Mouse (Mus musculus): ENCODE results near the gene 1700057G04Rik. TPM values are rescaled to one million over a fixed set of nuclear protein-coding genes. Genes with fewer than 3 reads are reported as not detected.

1700057G04Rik gene
- polyA plus RNA-seq, 1 experiment from 2014 or later = not detected

DNA sequence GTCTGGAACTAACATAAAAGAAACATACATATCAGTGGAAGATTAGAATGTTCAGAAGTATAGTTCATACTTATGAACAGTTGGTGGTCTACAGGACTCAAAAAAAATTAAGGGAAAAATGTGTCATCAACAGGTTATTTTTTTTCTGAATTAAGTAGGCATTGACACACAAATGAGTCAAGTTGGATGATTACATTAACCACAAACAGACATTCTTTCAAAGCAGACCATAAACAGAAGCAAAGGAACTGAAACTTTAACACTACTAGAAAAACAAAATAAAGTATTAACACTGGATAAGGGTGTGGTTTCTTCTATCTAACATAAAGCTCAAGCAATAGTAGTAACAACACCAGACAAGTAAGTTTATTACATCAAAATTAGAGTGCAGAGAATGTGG is 59.7 kb downstream of the 1700057G04Rik start:
- Histone ChIP-seq H3K4me3 (ENCODE audit: low read depth, low read length) (no peak overlapping the region), H3K4me2 (ENCODE audit: low read length) (no peak overlapping the region), H3K9me3 (replicated peaks; ENCODE audit: control insufficient read depth, low read length) (no peaks in the 10 kb centered on the region), H3K9ac (ENCODE audit: low read length) (no peak overlapping the region), H3K27me3 (replicated peaks; ENCODE audit: control insufficient read depth, insufficient read depth, low read length) (no peaks in the 10 kb centered on the region), H3K36me3 (ENCODE audit: control insufficient read depth, insufficient read depth, low read length) (no peaks in the 10 kb centered on the region), H3K27ac (ENCODE audit: low read depth, low read length) (no peak overlapping the region), H3K4me1 (ENCODE audit: control insufficient read depth, insufficient read depth, low read length) (no peaks in the 10 kb centered on the region)
- no peak for DNase-seq (ENCODE audit: low spot score)
- ATAC-seq = no peak

DNA sequence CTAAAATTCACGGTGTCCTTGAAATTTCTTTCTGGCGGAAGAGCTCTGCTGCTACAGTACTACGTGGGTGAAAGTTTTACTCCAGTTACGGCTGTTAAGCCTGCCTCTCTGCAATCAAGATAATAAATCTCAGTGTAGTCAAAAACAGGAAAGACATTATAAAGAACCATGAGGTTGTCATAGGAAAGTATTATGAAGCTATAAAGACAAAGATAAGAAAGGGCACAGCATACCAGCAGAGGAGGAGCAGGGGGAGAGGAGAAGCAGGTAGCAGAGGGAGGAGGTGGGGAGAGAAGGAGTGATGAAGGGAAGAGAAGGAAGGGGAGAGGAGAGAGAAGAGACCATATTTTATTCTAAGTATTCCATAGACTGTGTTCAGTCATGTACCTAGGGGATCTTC is 64.7 kb downstream of the 1700057G04Rik start:
- no peaks in the 10 kb centered on the region for H3K9me3 ChIP-seq (replicated peaks; ENCODE audit: control insufficient read depth, low read length)
- no peaks in the 10 kb centered on the region for H3K27me3 ChIP-seq (replicated peaks; ENCODE audit: control insufficient read depth, insufficient read depth, low read length)
- no peak overlapping the region for H3K9ac ChIP-seq (ENCODE audit: low read length)
- no peak for DNase-seq (ENCODE audit: low spot score)
- H3K4me3 ChIP-seq (ENCODE audit: low read depth, low read length) = no peak overlapping the region
- no peak for ATAC-seq
- 90% methylated on average over 4 of the region's 4 CpGs for WGBS
- no peak overlapping the region for H3K27ac ChIP-seq (ENCODE audit: low read depth, low read length)
- H3K4me1 ChIP-seq (ENCODE audit: control insufficient read depth, insufficient read depth, low read length) = no peaks in the 10 kb centered on the region
- no peaks in the 10 kb centered on the region for H3K36me3 ChIP-seq (ENCODE audit: control insufficient read depth, insufficient read depth, low read length)
- no peak overlapping the region for H3K4me2 ChIP-seq (ENCODE audit: low read length)

GRCm38 (mm10) chr9:92374705-92375199 is 65.6 kb downstream of the 1700057G04Rik start:
- Histone ChIP-seq H3K36me3 (ENCODE audit: control insufficient read depth, insufficient read depth, low read length) (no peaks in the 10 kb centered on the region), H3K4me1 (ENCODE audit: control insufficient read depth, insufficient read depth, low read length) (no peaks in the 10 kb centered on the region), H3K9me3 (replicated peaks; ENCODE audit: control insufficient read depth, low read length) (no peaks in the 10 kb centered on the region), H3K9ac (ENCODE audit: low read length) (no peak overlapping the region), H3K27ac (ENCODE audit: low read depth, low read length) (no peak overlapping the region), H3K4me3 (ENCODE audit: low read depth, low read length) (no peak overlapping the region), H3K27me3 (replicated peaks; ENCODE audit: control insufficient read depth, insufficient read depth, low read length) (no peaks in the 10 kb centered on the region), H3K4me2 (ENCODE audit: low read length) (no peak overlapping the region)
- ATAC-seq (peak; percentile 55; the same call in 1 of the 2 replicates), DNase-seq (ENCODE audit: low spot score) (peak; percentile 32)
- WGBS = 70% methylated on average over 7 of the region's 7 CpGs

DNA sequence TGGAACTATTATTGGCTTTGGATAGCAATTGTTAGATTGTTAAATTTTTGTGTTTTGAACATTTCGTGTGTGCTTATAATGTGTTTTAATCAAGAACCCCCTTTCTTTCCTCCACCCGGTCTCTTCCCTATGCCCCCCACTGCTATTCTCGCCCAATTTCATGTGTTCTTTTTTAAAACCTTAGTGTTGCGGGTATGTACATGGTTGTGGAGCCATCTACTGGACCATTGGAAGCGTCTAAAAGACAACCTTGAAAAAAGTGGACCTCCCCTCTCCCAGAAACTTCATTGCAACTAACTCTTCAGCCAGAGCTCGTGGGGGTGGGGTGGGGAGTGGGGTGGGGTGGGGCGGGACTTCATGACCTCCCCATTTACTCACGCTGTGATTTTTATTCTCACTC is 66.2 kb downstream of the 1700057G04Rik start:
- no peak overlapping the region for H3K9ac ChIP-seq (ENCODE audit: low read length)
- H3K4me3 ChIP-seq (ENCODE audit: low read depth, low read length) = no peak overlapping the region
- no peaks in the 10 kb centered on the region for H3K27me3 ChIP-seq (replicated peaks; ENCODE audit: control insufficient read depth, insufficient read depth, low read length)
- no peaks in the 10 kb centered on the region for H3K4me1 ChIP-seq (ENCODE audit: control insufficient read depth, insufficient read depth, low read length)
- no peak overlapping the region for H3K27ac ChIP-seq (ENCODE audit: low read depth, low read length)
- no peak for ATAC-seq
- 70% methylated on average over 8 of the region's 8 CpGs for WGBS
- DNase-seq (ENCODE audit: low spot score) = no peak
- no peak overlapping the region for H3K4me2 ChIP-seq (ENCODE audit: low read length)
- no peaks in the 10 kb centered on the region for H3K36me3 ChIP-seq (ENCODE audit: control insufficient read depth, insufficient read depth, low read length)
- H3K9me3 ChIP-seq (replicated peaks; ENCODE audit: control insufficient read depth, low read length) = no peaks in the 10 kb centered on the region

GRCm38 (mm10) chr9:92377967-92378366 is 68.8 kb downstream of the 1700057G04Rik start:
- Histone ChIP-seq H3K27me3 (replicated peaks; ENCODE audit: control insufficient read depth, insufficient read depth, low read length) (no peaks in the 10 kb centered on the region), H3K4me3 (ENCODE audit: low read depth, low read length) (no peak overlapping the region), H3K9ac (ENCODE audit: low read length) (no peak overlapping the region), H3K27ac (ENCODE audit: low read depth, low read length) (no peak overlapping the region), H3K4me1 (ENCODE audit: control insufficient read depth, insufficient read depth, low read length) (no peaks in the 10 kb centered on the region), H3K4me2 (ENCODE audit: low read length) (no peak overlapping the region), H3K9me3 (replicated peaks; ENCODE audit: control insufficient read depth, low read length) (no peaks in the 10 kb centered on the region), H3K36me3 (ENCODE audit: control insufficient read depth, insufficient read depth, low read length) (no peaks in the 10 kb centered on the region)
- DNase-seq (ENCODE audit: low spot score) (peak; percentile 24), ATAC-seq (no peak)
- WGBS = 77% methylated on average over 1 of the region's 1 CpGs

DNA sequence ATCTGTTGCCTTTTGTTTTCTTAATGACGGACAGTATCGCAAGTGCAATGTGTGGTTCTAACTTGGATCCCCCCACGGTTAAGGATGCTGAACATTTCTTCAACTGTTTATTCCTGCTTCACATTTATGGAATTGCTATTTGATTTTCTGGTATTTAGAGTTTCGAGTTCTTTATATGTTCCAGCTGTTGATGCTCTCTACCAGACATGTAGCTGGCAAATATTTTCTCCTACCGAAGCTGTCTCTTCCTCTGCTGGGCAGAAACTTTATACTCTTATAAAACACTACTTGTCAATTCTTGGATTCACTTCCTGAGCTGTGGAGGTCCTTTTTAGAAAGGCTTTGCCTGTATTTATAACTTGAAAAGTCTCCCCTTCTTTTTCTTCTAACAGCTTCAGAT is 70.1 kb downstream of the 1700057G04Rik start:
- Histone ChIP-seq H3K27ac (ENCODE audit: low read depth, low read length) (no peak overlapping the region), H3K9me3 (replicated peaks; ENCODE audit: control insufficient read depth, low read length) (no peaks in the 10 kb centered on the region), H3K4me1 (ENCODE audit: control insufficient read depth, insufficient read depth, low read length) (no peaks in the 10 kb centered on the region), H3K4me2 (ENCODE audit: low read length) (no peak overlapping the region), H3K36me3 (ENCODE audit: control insufficient read depth, insufficient read depth, low read length) (no peaks in the 10 kb centered on the region), H3K9ac (ENCODE audit: low read length) (no peak overlapping the region), H3K4me3 (ENCODE audit: low read depth, low read length) (no peak overlapping the region), H3K27me3 (replicated peaks; ENCODE audit: control insufficient read depth, insufficient read depth, low read length) (no peaks in the 10 kb centered on the region)
- no peak for ATAC-seq
- 90% methylated on average over 5 of the region's 5 CpGs for WGBS
- DNase-seq (ENCODE audit: low spot score) = no peak

DNA sequence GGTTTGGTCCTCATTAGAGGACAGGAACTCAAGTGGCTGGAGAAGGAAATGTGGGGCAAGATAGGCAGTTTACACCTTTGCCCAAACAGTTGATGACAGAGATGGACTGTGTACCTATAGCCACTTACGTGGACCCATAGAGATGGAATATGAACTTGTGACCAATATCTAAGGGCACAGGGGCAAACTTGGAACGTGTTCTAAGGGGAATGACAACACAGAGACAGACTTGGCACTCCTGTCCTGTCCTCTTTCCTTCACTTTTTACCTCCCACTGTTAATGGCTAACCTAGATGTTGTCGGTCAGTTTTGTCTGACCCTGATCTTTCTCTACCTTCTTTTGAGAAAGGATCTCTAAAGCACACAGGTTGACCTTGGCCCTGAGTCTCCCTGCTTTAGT is 74.2 kb downstream of the 1700057G04Rik start:
- Histone ChIP-seq H3K4me2 (ENCODE audit: low read length) (no peak overlapping the region), H3K9me3 (replicated peaks; ENCODE audit: control insufficient read depth, low read length) (no peaks in the 10 kb centered on the region), H3K4me3 (ENCODE audit: low read depth, low read length) (no peak overlapping the region), H3K36me3 (ENCODE audit: control insufficient read depth, insufficient read depth, low read length) (no peaks in the 10 kb centered on the region), H3K4me1 (ENCODE audit: control insufficient read depth, insufficient read depth, low read length) (no peaks in the 10 kb centered on the region), H3K27ac (ENCODE audit: low read depth, low read length) (no peak overlapping the region), H3K27me3 (replicated peaks; ENCODE audit: control insufficient read depth, insufficient read depth, low read length) (no peaks in the 10 kb centered on the region), H3K9ac (ENCODE audit: low read length) (no peak overlapping the region)
- ATAC-seq = no peak
- 82% methylated on average over 3 of the region's 3 CpGs for WGBS
- DNase-seq (ENCODE audit: low spot score) = no peak

DNA sequence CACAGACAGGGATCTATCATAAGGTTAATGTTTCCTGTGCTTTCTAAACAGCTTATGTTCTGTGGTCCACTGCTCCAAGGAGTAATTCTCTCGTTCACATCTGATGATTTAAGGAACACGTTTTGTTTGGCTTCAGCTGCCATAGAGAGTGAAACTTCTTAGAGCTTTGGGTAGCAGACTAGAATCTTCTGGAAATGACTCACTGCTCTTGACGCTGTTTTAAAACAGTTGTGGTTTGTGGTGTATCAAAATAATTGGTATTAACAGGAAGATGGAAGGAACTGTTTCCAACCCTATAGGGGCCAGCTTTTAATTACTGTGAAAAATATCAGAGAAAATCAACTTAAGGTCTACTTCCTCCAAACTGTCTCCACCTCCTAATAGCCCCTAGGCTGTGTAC is 75.2 kb downstream of the 1700057G04Rik start:
- ATAC-seq = no peak

DNA sequence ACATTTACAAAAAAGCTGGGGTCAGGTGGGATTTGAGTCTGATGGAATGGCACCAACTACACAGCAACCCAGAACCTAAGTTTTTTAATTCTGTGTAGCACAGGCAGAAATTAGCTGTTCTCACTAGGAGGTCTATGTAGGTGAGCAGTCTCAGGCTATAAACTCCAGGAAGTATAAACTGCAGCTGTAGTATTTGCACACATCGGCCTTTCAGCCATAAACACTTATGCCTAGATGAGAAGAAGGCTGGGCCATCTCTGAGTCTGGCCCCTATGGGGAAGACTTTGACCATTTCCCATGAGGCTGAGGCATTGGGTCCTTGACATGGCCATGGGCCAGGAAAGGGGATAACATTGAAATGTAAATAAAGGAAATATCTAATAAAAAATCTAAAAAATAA is 76.7 kb downstream of the 1700057G04Rik start:
- WGBS = 89% methylated on average over 1 of the region's 1 CpGs
- H3K27me3 ChIP-seq (replicated peaks; ENCODE audit: control insufficient read depth, insufficient read depth, low read length) = no peaks in the 10 kb centered on the region
- H3K9ac ChIP-seq (ENCODE audit: low read length) = no peak overlapping the region
- DNase-seq (ENCODE audit: low spot score) (no peak), ATAC-seq (no peak)
- no peak overlapping the region for H3K4me3 ChIP-seq (ENCODE audit: low read depth, low read length)
- no peak overlapping the region for H3K27ac ChIP-seq (ENCODE audit: low read depth, low read length)
- no peaks in the 10 kb centered on the region for H3K36me3 ChIP-seq (ENCODE audit: control insufficient read depth, insufficient read depth, low read length)
- no peak overlapping the region for H3K4me2 ChIP-seq (ENCODE audit: low read length)
- no peaks in the 10 kb centered on the region for H3K4me1 ChIP-seq (ENCODE audit: control insufficient read depth, insufficient read depth, low read length)
- no peaks in the 10 kb centered on the region for H3K9me3 ChIP-seq (replicated peaks; ENCODE audit: control insufficient read depth, low read length)

More for the DNA sequence above, 75.2 kb downstream of the 1700057G04Rik start:
- Histone ChIP-seq H3K4me2 (ENCODE audit: low read length) (no peak overlapping the region), H3K9me3 (replicated peaks; ENCODE audit: control insufficient read depth, low read length) (no peaks in the 10 kb centered on the region), H3K9ac (ENCODE audit: low read length) (no peak overlapping the region), H3K36me3 (ENCODE audit: control insufficient read depth, insufficient read depth, low read length) (no peaks in the 10 kb centered on the region), H3K27ac (ENCODE audit: low read depth, low read length) (no peak overlapping the region), H3K4me1 (ENCODE audit: control insufficient read depth, insufficient read depth, low read length) (no peaks in the 10 kb centered on the region), H3K4me3 (ENCODE audit: low read depth, low read length) (no peak overlapping the region), H3K27me3 (replicated peaks; ENCODE audit: control insufficient read depth, insufficient read depth, low read length) (no peaks in the 10 kb centered on the region)
- 87% methylated on average over 3 of the region's 3 CpGs for WGBS
- DNase-seq (ENCODE audit: low spot score) = no peak

All from forebrain, embryonic 14.5 days (tissue).